Mouse (Mus musculus): Measurements from ENCODE around the gene Nelfe.

GRCm38 (mm10) chr17:34896366-34896765 is 46.2 kb downstream of the Nelfe start:
- TF ChIP-seq CTCF (IDR thresholded peaks at IDR 0.05; ENCODE audit: low read depth) (no peak), EP300 (IDR thresholded peaks at IDR 0.05; ENCODE audit: low read depth) (no peak)

Measured in liver, embryonic 14.5 days (tissue).